Mouse (Mus musculus) midbrain, embryonic 12.5 days (tissue): Measurements from ENCODE around the gene Rack1. TPM values are rescaled to one million over a fixed set of nuclear protein-coding genes. Genes with fewer than 3 reads are reported as not detected.
"Not testable (repeated sequence)": the region's sequence is repeated elsewhere in the genome, so short reads cannot be mapped to it uniquely, and the experiment has no call there.

ENCODE experiments used
- ATAC-seq: fragments of 200-750 bp; cut with Nextera tagmentation; 2 replicates; pipeline ENCODE4 v1.8.0; 2017; ENCODE audit warnings: low read depth, moderate TSS enrichment, moderate library complexity; ENCODE audit not compliant: low FRiP score
- H3K27ac ChIP-seq: fragments of 300-500 bp; sonication (generic); replicated peaks from 2 replicates; pipeline ENCODE4 v1.5.1; 2016; ENCODE audit warnings: mild to moderate bottlenecking
- H3K27me3 ChIP-seq: fragments of 300-500 bp; sonication (generic); 2 replicates; pipeline ENCODE4 v1.6.1; 2016; ENCODE audit warnings: mild to moderate bottlenecking
- H3K36me3 ChIP-seq: fragments of 300-500 bp; sonication (generic); 2 replicates; pipeline ENCODE4 v1.6.1; 2016
- H3K4me1 ChIP-seq: fragments of 300-500 bp; sonication (generic); 2 replicates; pipeline ENCODE4 v1.6.1; 2016
- H3K4me2 ChIP-seq: fragments of 300-500 bp; sonication (generic); replicated peaks from 2 replicates; pipeline ENCODE4 v1.6.1; 2016; ENCODE audit warnings: mild to moderate bottlenecking, moderate library complexity
- H3K4me3 ChIP-seq: fragments of 300-500 bp; sonication (generic); 2 replicates; pipeline ENCODE4 v1.5.1; 2016; ENCODE audit warnings: mild to moderate bottlenecking
- H3K9ac ChIP-seq: fragments of 300-500 bp; sonication (generic); replicated peaks from 2 replicates; pipeline ENCODE4 v1.6.1; 2016; ENCODE audit warnings: mild to moderate bottlenecking, moderate library complexity
- H3K9me3 ChIP-seq: fragments of 300-500 bp; sonication (generic); 2 replicates; pipeline ENCODE4 v1.6.1; 2016; ENCODE audit warnings: mild to moderate bottlenecking
- WGBS: fragments of 180-500 bp; shearing (Covaris S2); methylation state at CpG from one replicate; pipeline ENCODE4 v1.1.7; 2016; 5-methylcytosine and 5-hydroxymethylcytosine counted together
- polyA plus RNA-seq: library from polyadenylated mRNA; unstranded; fragments of >200 nt; fragmentation: Nextera tagmentation; extraction: Ambion mirVana; gene quantifications from 2 replicates; pipeline ENCODE4 v1.2.1, GENCODE M21; 2016

Rack1 gene
- polyA plus RNA-seq, 1 experiment from 2014 or later: 503 TPM

- Histone ChIP-seq H3K36me3 (no peaks in the 10 kb centered on the region), H3K4me1 (peaks cover 12% of the 10 kb centered on the region), H3K4me3 (peak overlapping the region; percentile 38), H3K27me3 (peaks cover 24% of the 10 kb centered on the region), H3K4me2 (peak overlapping the region; percentile 54), H3K9me3 (no peaks in the 10 kb centered on the region), H3K27ac (no peak overlapping the region), H3K9ac (no peak overlapping the region)
- WGBS: 33% methylated on average over 14 of the region's 14 CpGs
- ATAC-seq: no peak
These were observed 22.8 kb downstream of the Rack1 start for GRCm38 (mm10) chr11:48822768-48823512.

- WGBS: under 1% methylated on average over 15 of the region's 15 CpGs
- Histone ChIP-seq H3K27me3 (peaks cover 26% of the 10 kb centered on the region), H3K4me3 (peak overlapping the region; percentile 38), H3K27ac (no peak overlapping the region), H3K36me3 (no peaks in the 10 kb centered on the region), H3K4me1 (peaks cover 12% of the 10 kb centered on the region), H3K9me3 (no peaks in the 10 kb centered on the region), H3K9ac (no peak overlapping the region), H3K4me2 (peak overlapping the region; percentile 54)
- ATAC-seq: no peak
These were observed 23.4 kb downstream of the Rack1 start for GRCm38 (mm10) chr11:48823536-48823972.

- no peak overlapping the region for H3K27ac ChIP-seq
- WGBS: 4% methylated on average over 22 of the region's 22 CpGs
- H3K4me1 ChIP-seq: peaks cover 12% of the 10 kb centered on the region
- no peaks in the 10 kb centered on the region for H3K9me3 ChIP-seq
- no peaks in the 10 kb centered on the region for H3K36me3 ChIP-seq
- peaks cover 33% of the 10 kb centered on the region for H3K27me3 ChIP-seq
- peak overlapping the region; percentile 20; the same call in 1 of the 2 replicates for H3K9ac ChIP-seq
- H3K4me2 ChIP-seq: peak overlapping the region; percentile 54
- ATAC-seq: no peak
- H3K4me3 ChIP-seq: peak overlapping the region; percentile 38
These were observed 24.2 kb downstream of the Rack1 start for GRCm38 (mm10) chr11:48824311-48824830.

DNA sequence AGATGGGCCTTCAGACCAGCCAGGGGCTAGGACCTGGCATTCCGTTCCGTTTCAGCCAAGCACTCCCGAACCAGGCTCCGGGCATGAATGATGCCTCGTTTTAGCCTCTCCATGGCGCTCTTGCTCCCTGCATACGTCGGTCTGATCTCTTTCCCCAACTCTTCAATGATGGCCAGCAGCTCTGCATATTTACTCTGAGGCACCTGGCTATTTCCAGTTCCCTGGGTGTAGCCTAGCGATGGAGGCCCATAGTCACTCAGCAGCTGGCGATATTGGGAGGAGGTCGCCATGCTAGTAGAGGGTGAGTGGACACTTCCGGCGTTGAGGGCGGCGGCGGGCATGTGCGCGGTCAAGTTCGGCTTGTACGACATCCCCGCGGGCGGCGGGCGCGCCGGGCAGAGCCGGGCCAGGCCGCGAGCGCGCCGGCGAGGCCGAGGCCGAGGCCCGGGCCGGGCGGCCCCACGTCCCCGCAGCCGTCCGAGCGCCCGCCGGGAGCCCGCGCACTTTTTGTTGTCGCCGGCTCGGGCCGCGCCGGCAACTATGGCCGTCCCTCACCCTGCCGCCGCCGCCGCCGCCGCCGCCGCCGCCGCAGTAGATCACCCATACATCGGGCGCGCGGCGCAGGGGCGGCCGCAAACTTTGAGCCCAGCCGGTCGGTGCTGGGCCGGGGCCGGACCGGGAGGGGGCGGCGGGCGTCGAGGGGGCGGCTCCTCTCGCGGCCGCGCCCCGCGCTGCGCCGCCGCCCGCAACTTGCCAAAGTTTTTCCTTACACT is 26.0 kb downstream of the Rack1 start, which contains the start of the genes Trim7 and Gm12184:
Trim7 (plus strand) TSS at position 162 of the 773 bp plus-strand sequence.
Gm12184 (minus strand) TSS at position 677 of the 773 bp plus-strand sequence.
- H3K27me3 ChIP-seq: peaks cover 40% of the 10 kb centered on the region
- H3K9ac ChIP-seq: peak within 1 kb of the TSS; percentile 39; the same call in 1 of the 2 replicates
- H3K4me2 ChIP-seq: peak within 1 kb of the TSS; percentile 54
- peak; percentile 82 for ATAC-seq
- WGBS: under 1% methylated on average over 47 of the region's 92 CpGs
- peaks cover 12% of the 10 kb centered on the region for H3K4me1 ChIP-seq
- H3K4me3 ChIP-seq: peak within 1 kb of the TSS; percentile 44
- not testable (repeated sequence) for H3K9me3 ChIP-seq, H3K36me3 ChIP-seq, H3K27ac ChIP-seq

DNA sequence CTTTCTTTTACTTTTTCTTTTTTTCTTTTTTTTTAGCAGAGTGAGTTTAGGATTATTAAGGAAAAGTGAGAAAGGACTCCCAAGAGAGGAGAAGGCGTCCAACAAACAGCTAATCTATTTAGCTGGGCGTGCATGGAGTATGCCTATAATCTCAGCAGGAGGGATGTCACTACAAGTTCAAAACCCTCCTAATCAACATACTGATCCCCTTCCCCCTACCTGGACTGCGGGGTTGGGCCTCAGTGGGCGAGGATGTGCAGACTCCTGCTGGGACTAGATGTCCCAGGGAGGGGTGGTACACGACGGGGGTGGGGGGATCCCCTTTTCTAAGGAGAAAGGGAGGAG is 26.6 kb downstream of the Rack1 start:
- H3K9ac ChIP-seq: peak overlapping the region; percentile 39; the same call in 1 of the 2 replicates
- peak; percentile 50; the same call in 1 of the 2 replicates for ATAC-seq

GRCm38 (mm10) chr11:48827926-48828325 is 27.8 kb downstream of the Rack1 start:
- WGBS: 74% methylated on average over 6 of the region's 6 CpGs
- no peak overlapping the region for H3K27ac ChIP-seq
- H3K4me2 ChIP-seq: no peak overlapping the region
- ATAC-seq: no peak
- no peak overlapping the region for H3K9ac ChIP-seq
- no peaks in the 10 kb centered on the region for H3K36me3 ChIP-seq
- no peaks in the 10 kb centered on the region for H3K9me3 ChIP-seq
- H3K4me1 ChIP-seq: peaks cover 12% of the 10 kb centered on the region
- no peak overlapping the region for H3K4me3 ChIP-seq
- peaks cover 33% of the 10 kb centered on the region for H3K27me3 ChIP-seq

More for the DNA sequence above, 26.6 kb downstream of the Rack1 start:
- peaks cover 12% of the 10 kb centered on the region for H3K4me1 ChIP-seq
- peak overlapping the region; percentile 44 for H3K4me3 ChIP-seq
- peak overlapping the region; percentile 54 for H3K4me2 ChIP-seq
- no peaks in the 10 kb centered on the region for H3K9me3 ChIP-seq
- WGBS: 2% methylated on average over 6 of the region's 6 CpGs
- no peak overlapping the region; the same call in 1 of the 2 replicates for H3K27ac ChIP-seq
- H3K27me3 ChIP-seq: peaks cover 40% of the 10 kb centered on the region
- no peaks in the 10 kb centered on the region for H3K36me3 ChIP-seq

DNA sequence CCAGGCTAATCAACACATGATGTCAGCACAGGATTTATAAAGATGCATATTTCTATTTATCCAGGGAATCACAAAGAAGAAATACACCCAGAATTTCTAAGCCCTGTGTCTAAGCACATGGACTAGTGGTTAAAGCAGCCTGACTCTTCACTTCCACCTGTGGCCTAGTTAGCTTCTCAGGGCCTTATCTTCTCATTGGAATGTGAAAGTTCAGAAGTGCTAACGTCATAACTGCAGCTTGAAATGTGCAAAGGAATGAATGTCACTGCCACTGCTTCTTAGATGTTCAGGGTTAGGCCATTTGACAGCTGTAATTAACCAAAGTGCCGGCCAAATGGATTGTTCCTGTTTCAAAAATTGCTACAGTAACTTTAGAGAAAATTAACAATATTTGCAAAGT is 30.1 kb downstream of the Rack1 start:
- no peak overlapping the region for H3K9ac ChIP-seq
- 86% methylated on average over 2 of the region's 2 CpGs for WGBS
- peaks cover 2% of the 10 kb centered on the region; the same call in 1 of the 2 replicates for H3K4me1 ChIP-seq
- H3K36me3 ChIP-seq: no peaks in the 10 kb centered on the region
- H3K4me2 ChIP-seq: no peak overlapping the region
- no peaks in the 10 kb centered on the region for H3K9me3 ChIP-seq
- no peak overlapping the region for H3K4me3 ChIP-seq
- no peak overlapping the region for H3K27ac ChIP-seq
- H3K27me3 ChIP-seq: peaks cover 21% of the 10 kb centered on the region; the same call in 1 of the 2 replicates
- no peak for ATAC-seq

- Histone ChIP-seq H3K27me3 (peaks cover 29% of the 10 kb centered on the region), H3K4me1 (peaks cover 2% of the 10 kb centered on the region; the same call in 1 of the 2 replicates), H3K36me3 (no peaks in the 10 kb centered on the region), H3K27ac (no peak overlapping the region), H3K9ac (no peak overlapping the region), H3K9me3 (no peaks in the 10 kb centered on the region), H3K4me3 (no peak overlapping the region), H3K4me2 (no peak overlapping the region)
- ATAC-seq: no peak
- WGBS: 80% methylated on average over 2 of the region's 2 CpGs
These were observed 31.1 kb downstream of the Rack1 start for GRCm38 (mm10) chr11:48831273-48831672.

GRCm38 (mm10) chr11:48833078-48833730 is 33.1 kb downstream of the Rack1 start:
- Histone ChIP-seq H3K9me3 (no peaks in the 10 kb centered on the region), H3K9ac (no peak overlapping the region), H3K4me1 (peaks cover 5% of the 10 kb centered on the region; the same call in 1 of the 2 replicates), H3K4me3 (peak overlapping the region; percentile 55), H3K36me3 (no peaks in the 10 kb centered on the region), H3K27me3 (peaks cover 36% of the 10 kb centered on the region), H3K27ac (no peak overlapping the region), H3K4me2 (peak overlapping the region; percentile 58)
- no peak for ATAC-seq
- WGBS: 43% methylated on average over 8 of the region's 9 CpGs

- no peaks in the 10 kb centered on the region for H3K9me3 ChIP-seq
- WGBS: under 1% methylated on average over 30 of the region's 30 CpGs
- no peaks in the 10 kb centered on the region for H3K36me3 ChIP-seq
- H3K4me1 ChIP-seq: peaks cover 11% of the 10 kb centered on the region; the same call in 1 of the 2 replicates
- H3K27ac ChIP-seq: peak overlapping the region; percentile 56; the same call in 1 of the 2 replicates
- ATAC-seq: peak; percentile 77
- H3K4me3 ChIP-seq: peak overlapping the region; percentile 55
- H3K4me2 ChIP-seq: peak overlapping the region; percentile 58
- peaks cover 40% of the 10 kb centered on the region for H3K27me3 ChIP-seq
- H3K9ac ChIP-seq: peak overlapping the region; percentile 47; the same call in 1 of the 2 replicates
These were observed 33.9 kb downstream of the Rack1 start for GRCm38 (mm10) chr11:48833731-48834639.
